Mouse (Mus musculus) liver, embryonic 14.5 days (tissue): Measurements from ENCODE around the gene Kcnma1.

ENCODE experiments used
- CTCF ChIP-seq: IDR thresholded peaks from 2 replicates; pipeline ENCODE4 v1.5.1; 2016; ENCODE audit warnings: antibody characterized with exemption, low read depth, control low read depth
- EP300 ChIP-seq: IDR thresholded peaks from 2 replicates; pipeline ENCODE4 v1.6.1; 2016; ENCODE audit warnings: antibody characterized with exemption, low read depth

- TF ChIP-seq CTCF (no peak), EP300 (no peak)
Observed at GRCm38 (mm10) chr14:23762471-23762870, 251.8 kb downstream of the Kcnma1 start.
